Mouse (Mus musculus) heart, postnatal 0 days (tissue): ENCODE results near the gene Mrps18a. TPM values are rescaled to one million over a fixed set of nuclear protein-coding genes. Genes with fewer than 3 reads are reported as not detected.

ENCODE experiments used
- ATAC-seq: fragments of 200-750 bp; cut with Nextera tagmentation; 2 replicates; pipeline ENCODE4 v1.8.0; 2017; ENCODE audit warnings: low read depth, moderate number of reproducible peaks, moderate library complexity; ENCODE audit not compliant: insufficient read depth
- DNase-seq: peaks from one replicate; pipeline ENCODE4 v3.0.0-alpha.2; 2016; ENCODE audit warnings: low spot score
- H3K27ac ChIP-seq: fragments of 300-500 bp; sonication (generic); 2 replicates; pipeline ENCODE4 v1.5.1; 2014; ENCODE audit warnings: low read depth, mild to moderate bottlenecking
- H3K27me3 ChIP-seq: fragments of 300-500 bp; sonication (generic); 2 replicates; pipeline ENCODE4 v1.6.1; 2014; ENCODE audit warnings: low read length, mixed read lengths; ENCODE audit not compliant: control insufficient read depth, insufficient read depth
- H3K36me3 ChIP-seq: fragments of 300-500 bp; sonication (generic); replicated peaks from 2 replicates; pipeline ENCODE4 v1.6.1; 2014; ENCODE audit warnings: low read length, mixed read lengths; ENCODE audit not compliant: control insufficient read depth, insufficient read depth
- H3K4me1 ChIP-seq: fragments of 300-500 bp; sonication (generic); 2 replicates; pipeline ENCODE4 v1.6.1; 2014; ENCODE audit warnings: antibody characterized with exemption; ENCODE audit not compliant: control insufficient read depth, insufficient read depth
- H3K4me2 ChIP-seq: fragments of 300-500 bp; sonication (generic); 2 replicates; pipeline ENCODE4 v1.6.1; 2014; ENCODE audit warnings: low read depth, mild to moderate bottlenecking, low read length, moderate library complexity
- H3K4me3 ChIP-seq: fragments of 300-500 bp; sonication (generic); 2 replicates; pipeline ENCODE4 v1.5.1; 2014; ENCODE audit warnings: low read depth, low read length
- H3K9ac ChIP-seq: fragments of 300-500 bp; sonication (generic); replicated peaks from 2 replicates; pipeline ENCODE4 v1.6.1; 2014; ENCODE audit warnings: low read depth, low read length, mixed read lengths
- H3K9me3 ChIP-seq: fragments of 300-500 bp; sonication (generic); replicated peaks from 2 replicates; pipeline ENCODE4 v1.6.1; 2016; ENCODE audit warnings: low read length; ENCODE audit not compliant: control insufficient read depth
- CTCF ChIP-seq: IDR thresholded peaks from 2 replicates; pipeline ENCODE4 v1.5.1; 2016; ENCODE audit warnings: antibody characterized with exemption, control low read depth, low read depth
- EP300 ChIP-seq: IDR thresholded peaks from 2 replicates; pipeline ENCODE4 v1.6.1; 2016; ENCODE audit warnings: antibody characterized with exemption, low read depth
- WGBS: fragments of 180-500 bp; shearing (Covaris S2); extraction: QIAGEN DNeasy Blood & Tissue Kit; methylation state at CpG from one replicate; pipeline ENCODE4 v1.1.7; 2014; 5-methylcytosine and 5-hydroxymethylcytosine counted together
- polyA plus RNA-seq: library from polyadenylated mRNA; unstranded; fragments of >200 nt; fragmentation: Nextera tagmentation; extraction: Ambion mirVana; gene quantifications from 2 replicates; pipeline ENCODE4 v1.2.1, GENCODE M21; 2015
- total RNA-seq: library from RNA; depleted of rRNA; stranded (reverse); fragments of >200 nt; gene quantifications from 2 replicates; pipeline ENCODE4 v1.2.3, GENCODE M21; 2014; ENCODE audit warnings: low replicate concordance; rRNA removed

Mrps18a gene
- total RNA-seq (76.6 and 86.5 TPM in 2 replicates), polyA plus RNA-seq (169 and 174 TPM in 2 replicates)

- H3K4me3 ChIP-seq: peak within 1 kb of the TSS; percentile 89
- peak within 1 kb of the TSS; percentile 82 for H3K9ac ChIP-seq
- 0 out of 2 replicates have a peak, but pooled peaks cover 4% of the 10 kb centered on the region for H3K36me3 ChIP-seq
- peak within 1 kb of the TSS; percentile 62 for H3K27ac ChIP-seq
- H3K4me1 ChIP-seq: peaks cover 8% of the 10 kb centered on the region
- H3K9me3 ChIP-seq: no peaks in the 10 kb centered on the region
- DNase-seq (peak; percentile 84), ATAC-seq (peak; percentile 96)
- 5% methylated on average over 38 of the region's 38 CpGs for WGBS
- peaks cover 9% of the 10 kb centered on the region for H3K27me3 ChIP-seq
- TF ChIP-seq EP300 (0 out of 2 replicates have a peak, but pooled peaks have one; percentile 58), CTCF (no peak)
- H3K4me2 ChIP-seq: peak within 1 kb of the TSS; percentile 81
Observed at GRCm38 (mm10) chr17:46110402-46111289, at the start of gene Mrps18a. Mrps18a (plus strand) TSS chr17:46110986.

DNA sequence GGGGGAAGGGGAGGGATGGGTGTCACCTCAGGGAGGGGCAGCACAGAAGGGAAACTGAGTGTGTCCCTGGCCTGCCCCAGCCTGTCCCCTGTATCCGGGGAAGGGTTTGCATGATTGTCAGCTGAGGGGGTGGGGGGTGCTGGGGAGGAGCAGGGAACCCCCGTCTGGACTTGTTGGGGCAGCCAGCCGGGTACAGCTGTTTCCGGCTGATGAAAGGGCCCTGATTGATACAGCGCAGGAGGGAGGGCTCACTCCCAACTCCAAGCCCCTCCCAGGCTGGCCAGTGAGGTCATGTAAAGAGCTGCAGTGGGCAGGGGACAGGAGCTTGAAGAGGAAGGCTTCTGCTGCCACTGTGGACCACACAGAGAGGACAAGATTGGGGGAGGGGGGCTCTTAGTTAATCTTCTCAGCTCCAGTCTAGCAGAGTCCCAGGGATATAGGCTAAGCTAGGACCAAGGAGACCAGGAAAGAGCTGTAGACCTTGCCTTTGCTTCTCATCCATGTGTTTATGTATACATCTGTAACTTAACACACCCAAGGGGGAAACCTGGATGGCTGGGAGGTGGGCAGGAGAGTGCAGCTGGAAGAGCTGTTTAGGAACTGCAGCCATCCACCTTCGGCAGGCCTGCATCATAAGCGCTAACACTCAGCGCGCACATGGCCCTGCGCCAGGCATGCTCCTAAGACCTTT, 47.4 kb upstream of the Mrps18a start:
- no peak for TF ChIP-seq CTCF
- no peak for TF ChIP-seq EP300
- H3K9ac ChIP-seq: no peak overlapping the region
- H3K4me3 ChIP-seq: no peak overlapping the region
- peak; percentile 85 for ATAC-seq
- H3K9me3 ChIP-seq: no peaks in the 10 kb centered on the region
- peak; percentile 24 for DNase-seq
- WGBS: 10% methylated on average over 10 of the region's 10 CpGs
- no peak overlapping the region for H3K4me2 ChIP-seq
- no peak overlapping the region for H3K27ac ChIP-seq
- no peaks in the 10 kb centered on the region for H3K27me3 ChIP-seq
- H3K4me1 ChIP-seq: peaks cover 8% of the 10 kb centered on the region
- H3K36me3 ChIP-seq: no peaks in the 10 kb centered on the region

- Histone ChIP-seq H3K27me3 (no peaks in the 10 kb centered on the region), H3K36me3 (no peaks in the 10 kb centered on the region), H3K4me3 (no peak overlapping the region), H3K9me3 (no peaks in the 10 kb centered on the region), H3K4me2 (no peak overlapping the region), H3K27ac (no peak overlapping the region), H3K9ac (no peak overlapping the region), H3K4me1 (peaks cover 8% of the 10 kb centered on the region)
- TF ChIP-seq EP300: no peak
- no peak for TF ChIP-seq CTCF
- 29% methylated on average over 6 of the region's 6 CpGs for WGBS
- DNase-seq (no peak), ATAC-seq (no peak)
Observed at GRCm38 (mm10) chr17:46063974-46064312, 46.8 kb upstream of the Mrps18a start.

DNA sequence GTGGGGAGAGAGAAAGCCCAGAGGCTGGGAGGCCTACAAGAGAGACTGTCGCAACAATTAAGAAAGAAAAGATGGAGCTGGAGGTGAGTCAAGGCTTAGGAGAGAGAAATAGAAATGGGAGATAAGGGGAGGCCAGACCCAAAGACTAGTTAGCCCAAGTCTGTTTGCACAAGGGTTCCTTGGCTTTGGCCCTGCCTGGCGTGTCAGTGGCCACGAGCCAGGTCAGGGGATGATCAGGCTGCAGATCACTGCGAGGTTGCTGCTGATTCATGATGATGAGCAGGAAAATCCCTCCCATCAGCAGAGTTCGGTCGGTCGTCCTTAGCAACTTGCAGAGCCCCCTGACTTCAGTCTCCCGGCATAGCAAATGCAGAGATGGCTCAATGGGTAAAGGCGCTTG, 40.7 kb upstream of the Mrps18a start:
- TF ChIP-seq CTCF: no peak
- TF ChIP-seq EP300: no peak
- no peak overlapping the region for H3K4me2 ChIP-seq
- no peaks in the 10 kb centered on the region for H3K9me3 ChIP-seq
- H3K4me3 ChIP-seq: no peak overlapping the region
- 67% methylated on average over 9 of the region's 9 CpGs for WGBS
- peaks cover 15% of the 10 kb centered on the region; the same call in 1 of the 2 replicates for H3K4me1 ChIP-seq
- H3K9ac ChIP-seq: no peak overlapping the region
- no peak for DNase-seq
- no peak for ATAC-seq
- no peaks in the 10 kb centered on the region for H3K36me3 ChIP-seq
- H3K27ac ChIP-seq: no peak overlapping the region
- no peaks in the 10 kb centered on the region for H3K27me3 ChIP-seq

DNA sequence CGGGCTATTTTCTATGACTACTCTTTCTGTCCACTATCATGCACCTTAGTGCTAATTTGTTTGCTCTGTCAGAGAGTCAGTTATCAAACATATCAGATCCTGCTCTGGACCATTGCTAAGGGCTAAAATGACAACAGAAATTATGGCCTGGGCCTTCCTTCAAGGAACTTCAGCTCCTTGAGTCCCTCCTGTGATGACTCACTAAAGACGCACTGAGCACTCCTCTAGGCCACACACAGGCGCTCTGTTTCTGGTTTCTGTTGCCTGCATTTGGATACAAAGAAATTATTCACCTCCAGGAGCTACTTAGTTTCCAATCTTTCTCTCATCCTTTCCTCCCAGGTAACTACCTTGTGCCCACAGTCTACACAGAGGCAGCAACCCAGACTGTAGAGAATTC, 39.3 kb upstream of the Mrps18a start:
- DNase-seq: no peak

More for the DNA sequence above, 39.3 kb upstream of the Mrps18a start:
- H3K4me3 ChIP-seq: no peak overlapping the region
- no peak for ATAC-seq
- H3K4me2 ChIP-seq: no peak overlapping the region
- no peak overlapping the region for H3K27ac ChIP-seq
- H3K9me3 ChIP-seq: no peaks in the 10 kb centered on the region
- TF ChIP-seq CTCF: no peak
- no peak for TF ChIP-seq EP300
- H3K4me1 ChIP-seq: peaks cover 15% of the 10 kb centered on the region; the same call in 1 of the 2 replicates
- no peak overlapping the region for H3K9ac ChIP-seq
- 79% methylated on average over 3 of the region's 3 CpGs for WGBS
- no peaks in the 10 kb centered on the region for H3K36me3 ChIP-seq
- H3K27me3 ChIP-seq: no peaks in the 10 kb centered on the region
